Mouse (Mus musculus) adrenal gland, adult (tissue): ENCODE data around the gene F2rl1.
A peak's percentile ranks its signal among the peaks of the same experiment; 100 is the strongest.
"Not testable (repeated sequence)": the region's sequence is repeated elsewhere in the genome, so short reads cannot be mapped to it uniquely, and the experiment has no call there.

Experiments
- DNase-seq, 2 experiments: peaks; one replicate each; pipeline ENCODE4 v3.0.0; 2022 to 2023; ENCODE audit warnings: low spot score in 1 of 2; ENCODE audit not compliant: inconsistent age in 2 of 2

Gene F2rl1

GRCm38 (mm10) chr13:95534131-95534561 lies 9.1 kb upstream of the F2rl1 start:
- DNase-seq: no peak

DNA sequence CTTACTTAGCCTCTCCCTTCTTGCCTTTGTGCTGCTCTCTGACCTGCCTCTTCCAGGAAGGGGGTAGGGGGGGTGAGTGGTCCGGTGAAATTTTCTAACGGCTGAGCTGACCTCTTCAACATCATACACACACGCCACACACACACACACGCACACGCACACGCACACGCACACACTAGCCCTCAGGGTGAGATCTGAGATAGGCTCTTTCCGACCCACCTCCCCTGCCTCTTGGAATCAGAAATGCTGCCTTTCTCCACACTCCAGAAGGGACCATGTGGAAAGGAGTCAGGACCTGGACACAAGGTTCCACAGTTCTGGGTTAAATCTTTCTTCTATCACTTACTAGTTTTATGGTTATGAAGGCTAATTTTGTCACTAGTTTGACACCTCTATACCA lies 8.6 kb upstream of the F2rl1 start:
- no peak for DNase-seq

DNA sequence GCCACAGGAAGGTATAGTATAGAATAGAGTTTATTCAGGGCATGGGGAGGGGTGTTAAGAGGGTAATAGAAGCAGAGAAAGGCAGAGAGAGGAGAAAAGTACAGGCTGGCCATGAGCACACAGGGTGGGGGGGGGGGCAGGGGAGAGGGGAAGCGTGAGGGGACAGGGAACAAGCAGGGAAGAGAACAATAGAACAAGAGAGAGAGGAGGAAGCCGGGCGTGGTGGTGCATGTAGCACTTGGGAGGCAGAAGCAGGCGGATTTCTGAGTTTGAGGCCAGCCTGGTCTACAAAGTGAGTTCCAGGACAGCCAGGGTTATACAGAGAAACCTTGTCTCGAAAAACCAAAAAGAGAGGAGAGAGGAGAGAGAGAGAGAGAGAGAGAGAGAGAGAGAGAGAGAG lies 8.1 kb upstream of the F2rl1 start:
- not testable (repeated sequence) for DNase-seq

DNA sequence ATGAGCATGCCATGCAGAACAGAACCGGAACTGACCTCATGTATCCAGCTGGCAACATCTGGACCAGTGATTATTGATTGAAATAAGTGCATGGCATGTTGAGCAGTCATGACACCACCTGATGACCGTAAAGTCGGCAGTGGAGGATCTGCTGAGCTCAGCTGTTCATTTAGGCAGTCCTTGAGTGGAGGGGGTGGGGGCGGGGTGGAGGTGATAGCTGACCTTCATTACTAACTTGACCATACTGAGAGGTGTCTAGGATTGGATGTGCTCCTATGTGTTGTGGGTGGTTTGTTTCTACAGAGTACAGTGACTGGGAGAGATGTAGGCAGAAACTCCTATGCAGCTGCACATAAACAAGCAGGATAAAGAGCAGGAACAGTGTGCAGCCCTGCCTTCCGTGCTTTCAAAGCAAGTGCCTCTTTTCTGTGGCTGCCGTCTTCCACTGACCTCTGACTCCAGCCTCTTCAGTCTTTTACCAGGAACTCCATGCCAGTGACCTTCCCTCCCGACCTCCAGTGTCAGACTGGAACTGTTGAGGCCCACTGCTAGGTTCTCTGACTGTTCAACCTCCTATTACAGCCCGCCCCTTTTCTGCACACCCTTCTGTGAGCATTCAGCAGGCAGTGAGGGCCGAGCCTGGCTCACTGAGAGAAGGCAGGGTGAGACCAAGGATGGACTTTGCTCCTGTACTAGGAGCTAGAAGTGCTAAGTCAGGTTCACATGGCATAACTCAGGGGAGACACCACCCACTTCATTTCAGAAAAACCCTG lies 6.4 kb upstream of the F2rl1 start:
- no peak for DNase-seq

DNA sequence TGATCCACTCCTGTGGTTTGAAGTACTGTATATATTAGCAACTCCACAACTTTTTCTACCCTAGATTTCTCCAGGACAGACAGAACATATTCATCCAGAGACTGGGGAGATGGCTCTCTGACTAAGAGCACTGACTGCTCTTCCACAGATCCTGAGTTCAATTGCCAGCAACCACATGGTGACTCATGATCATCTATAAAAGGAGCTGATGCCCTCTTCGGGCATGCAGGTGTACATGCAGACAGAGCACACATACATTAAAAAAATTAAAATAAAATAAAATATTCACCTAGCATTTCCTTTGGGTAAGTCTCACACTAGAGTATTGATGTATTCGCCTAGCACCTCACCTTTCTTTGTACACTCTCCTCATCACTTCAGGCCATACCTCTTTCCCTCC lies 4.2 kb upstream of the F2rl1 start:
- no peak for DNase-seq

DNA sequence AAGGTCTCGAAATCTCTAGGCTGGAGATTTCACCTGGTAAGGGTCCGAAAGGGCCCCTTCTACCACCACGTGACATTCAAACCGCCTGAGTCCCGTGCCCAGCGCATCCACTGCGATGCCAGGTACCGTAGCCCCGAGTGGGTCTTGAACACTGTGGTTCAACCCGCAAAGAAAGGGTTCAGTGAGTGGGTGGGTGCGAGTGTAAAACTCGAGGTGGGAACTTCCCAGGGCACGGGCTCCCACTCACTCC lies 678 bp downstream of the F2rl1 start:
- DNase-seq: no peak

- peak; percentile 18 to 55 for DNase-seq
Measured at GRCm38 (mm10) chr13:95523659-95524423, 1.2 kb downstream of the F2rl1 start.

DNA sequence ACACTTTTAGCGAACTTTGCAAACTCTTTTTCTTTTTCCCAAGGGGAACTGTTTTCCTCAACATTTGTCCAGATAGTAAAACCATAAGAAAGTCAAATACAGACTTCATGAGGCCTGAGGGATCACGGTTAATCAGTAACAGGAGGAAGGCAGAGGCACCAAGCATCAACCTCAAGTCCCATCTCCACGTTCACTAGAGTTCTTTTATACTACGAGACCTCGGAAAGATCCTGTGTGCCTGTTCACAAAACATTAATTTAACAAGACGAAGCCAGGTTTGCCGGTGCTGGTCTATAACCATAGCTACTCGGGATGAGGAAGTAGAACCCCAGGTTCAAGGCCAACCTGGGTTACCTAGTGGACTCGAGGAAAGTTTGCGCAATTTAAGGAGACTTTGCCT lies 2.9 kb downstream of the F2rl1 start:
- DNase-seq: no peak

- DNase-seq: no peak
Measured at GRCm38 (mm10) chr13:95521029-95521428, 4.0 kb downstream of the F2rl1 start.

- no peak for DNase-seq
Measured at GRCm38 (mm10) chr13:95514756-95515155, 10.3 kb downstream of the F2rl1 start.

GRCm38 (mm10) chr13:95510054-95510453 lies 15.0 kb downstream of the F2rl1 start:
- DNase-seq: no peak

DNA sequence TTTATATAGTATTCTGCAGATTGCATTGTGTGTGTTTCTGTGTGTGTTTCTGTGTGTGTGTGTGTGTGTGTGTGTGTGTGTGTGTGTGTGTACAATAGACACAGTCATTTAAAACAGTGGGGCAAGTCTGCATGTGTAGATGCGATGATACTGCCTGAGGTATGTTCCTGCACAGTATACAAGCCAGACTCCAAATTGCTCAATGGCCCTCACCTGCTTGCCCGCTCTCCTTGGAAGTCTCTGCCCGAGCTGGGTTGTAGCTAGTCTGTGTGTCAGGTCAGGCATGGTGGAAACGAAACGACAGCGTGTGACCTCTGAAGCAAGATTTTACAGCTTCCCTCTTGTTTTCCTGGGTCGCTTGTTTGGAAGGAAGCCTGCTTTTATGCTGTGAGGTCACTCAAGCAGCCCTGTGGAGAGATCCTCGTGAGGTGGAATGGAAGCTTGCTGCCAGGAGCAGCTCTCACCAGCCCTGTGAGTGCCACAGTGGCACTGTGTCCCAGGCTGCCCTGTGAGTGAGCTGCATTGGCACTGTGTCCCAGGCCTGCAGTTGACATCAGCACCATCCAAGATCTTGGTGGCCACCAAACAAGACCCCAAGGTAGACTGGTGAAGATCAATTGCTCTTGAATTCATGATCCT lies 21.6 kb downstream of the F2rl1 start:
- no peak for DNase-seq

- no peak for DNase-seq
Measured at GRCm38 (mm10) chr13:95496601-95497000, 28.4 kb downstream of the F2rl1 start.

DNA sequence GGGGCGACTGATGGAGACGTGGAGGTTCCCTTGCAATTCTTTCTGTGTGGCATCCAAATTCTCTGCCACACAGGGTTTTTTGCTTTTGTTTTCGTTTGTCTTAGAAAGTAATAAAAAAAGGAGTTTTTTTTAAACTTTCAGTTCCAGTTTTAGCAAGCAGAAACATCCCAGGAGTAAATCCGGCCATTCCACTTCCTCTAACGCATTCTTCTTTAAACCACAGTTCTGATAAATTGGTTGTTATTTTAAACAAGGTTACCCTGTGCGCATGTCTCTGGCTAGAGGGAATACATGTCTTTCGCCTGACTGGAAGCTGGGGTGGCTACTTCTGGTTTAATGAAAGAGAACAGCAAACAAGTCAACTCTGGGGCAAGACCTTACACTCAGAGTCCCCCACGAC lies 30.2 kb downstream of the F2rl1 start:
- DNase-seq: no peak

DNA sequence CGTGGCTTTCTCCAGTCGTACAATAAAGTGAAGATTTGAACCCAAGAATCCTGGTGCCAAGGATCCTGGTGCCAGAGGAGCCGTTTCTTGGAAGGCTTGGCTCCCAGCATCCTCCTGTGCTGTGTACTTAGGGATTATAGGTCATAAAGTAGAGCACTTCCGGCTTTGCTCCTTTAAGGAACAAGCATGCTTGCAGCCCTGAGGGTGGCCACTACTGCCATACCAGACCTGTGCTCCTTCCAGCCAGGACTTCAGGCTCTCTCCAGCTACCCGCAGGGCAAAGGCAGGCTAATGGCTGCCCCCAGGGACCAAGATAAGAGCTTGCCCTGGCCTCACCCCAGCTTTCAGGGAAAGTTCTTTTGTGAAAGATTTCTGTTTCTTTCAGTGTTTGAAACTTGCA lies 31.7 kb downstream of the F2rl1 start:
- DNase-seq: no peak

- DNase-seq: no peak
Measured at GRCm38 (mm10) chr13:95491327-95491726, 33.7 kb downstream of the F2rl1 start.

DNA sequence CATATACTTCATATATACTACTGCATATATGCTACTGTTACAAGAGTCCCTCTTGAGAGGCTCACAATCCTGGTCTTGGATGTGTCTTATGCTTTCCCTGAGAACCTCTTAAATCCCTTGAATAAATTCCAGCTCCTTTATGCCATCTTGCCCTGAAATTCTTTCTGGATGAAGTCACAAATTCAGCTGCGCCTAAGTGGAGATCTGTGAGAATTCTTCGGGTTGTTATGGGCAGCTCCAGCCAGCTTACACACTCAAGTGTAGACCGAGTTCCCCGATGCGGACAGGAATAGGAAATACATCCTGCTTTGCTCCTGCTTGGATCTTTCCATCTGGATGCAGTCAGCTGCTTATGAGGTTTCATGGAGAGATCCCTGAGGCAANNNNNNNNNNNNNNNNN lies 40.4 kb downstream of the F2rl1 start:
- DNase-seq: no peak

DNA sequence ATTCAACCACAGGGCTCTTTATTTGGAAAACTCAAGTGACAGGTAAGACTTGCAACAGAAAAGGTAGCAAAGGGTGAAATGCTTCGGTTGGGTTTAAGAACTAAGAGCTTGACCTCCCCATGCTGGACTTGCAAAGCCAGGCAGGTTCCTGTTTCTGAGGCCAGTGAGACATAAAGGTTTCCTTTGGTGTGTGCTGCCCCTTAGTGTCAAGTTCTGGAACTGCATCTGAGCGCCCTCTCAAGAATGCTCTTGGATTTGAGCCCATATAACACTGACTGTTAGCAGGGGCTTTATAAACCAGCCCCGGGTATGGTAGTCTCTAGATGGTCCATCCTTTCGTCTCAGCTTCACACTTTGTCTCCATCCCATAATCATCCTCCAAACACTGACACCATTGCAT lies 43.6 kb downstream of the F2rl1 start:
- DNase-seq: peak; percentile 59 to 91

- no peak for DNase-seq
Measured at GRCm38 (mm10) chr13:95478671-95479413, 46.2 kb downstream of the F2rl1 start, which contains the start of gene S100z. Gene S100z (minus strand): TSS chr13:95478721.

DNA sequence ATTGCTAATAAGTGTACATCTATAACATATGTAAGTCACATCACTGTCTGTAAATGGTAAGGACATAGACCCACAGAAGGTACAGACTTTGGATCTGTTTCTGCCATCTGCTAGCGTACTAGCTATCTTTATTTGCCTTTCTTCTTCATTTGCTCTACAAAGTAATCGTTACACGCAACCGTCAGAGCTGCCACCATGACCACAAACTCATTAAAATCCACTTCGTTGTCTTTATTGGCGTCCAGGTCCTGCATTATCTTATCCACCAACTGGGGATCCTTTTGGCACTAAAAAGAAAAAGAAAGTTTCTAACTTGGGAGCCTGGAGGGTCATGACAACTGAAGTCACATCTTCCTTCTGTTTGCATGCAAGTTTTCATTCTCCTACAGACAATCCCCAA lies 47.9 kb downstream of the F2rl1 start:
- no peak for DNase-seq

DNA sequence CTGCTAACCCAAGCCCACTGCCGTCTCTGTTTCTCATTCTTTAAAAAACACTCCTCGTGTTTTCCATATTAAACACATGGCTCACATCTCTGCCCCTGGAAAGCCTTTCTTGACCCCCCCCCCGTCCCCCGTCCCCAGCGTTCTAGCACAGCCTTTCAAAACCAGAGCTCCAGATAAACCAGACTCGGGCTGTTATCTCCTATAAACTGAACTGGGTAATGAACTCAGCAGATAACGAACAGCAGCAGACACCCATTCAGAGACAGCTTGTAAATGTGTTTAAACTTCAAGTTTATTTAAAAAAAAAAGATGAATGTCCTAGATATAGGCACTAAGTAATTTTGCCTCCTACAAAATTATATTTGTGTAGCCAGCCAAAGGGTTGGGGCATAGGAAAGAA lies 49.9 kb downstream of the F2rl1 start:
- no peak for DNase-seq

DNA sequence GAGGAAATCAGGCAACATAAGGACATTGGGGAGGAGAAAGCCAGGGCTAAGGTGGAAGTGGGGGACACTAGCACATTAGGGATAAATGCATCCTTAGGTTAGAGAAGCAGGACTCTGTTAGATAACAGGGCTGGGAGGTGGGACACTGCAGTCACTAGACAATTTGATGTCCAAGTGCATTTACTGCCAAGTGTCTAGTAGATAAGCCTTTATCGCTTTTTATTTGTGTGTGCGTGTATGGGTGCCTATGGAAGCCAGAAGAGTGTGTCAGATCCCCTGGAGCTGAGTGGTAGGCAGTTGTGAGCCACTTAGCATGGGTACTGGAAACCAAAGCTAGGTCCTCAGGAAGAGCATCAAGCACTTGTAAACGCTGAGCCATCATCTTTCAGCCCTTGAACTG lies 50.7 kb downstream of the F2rl1 start:
- DNase-seq: no peak
